Mouse (Mus musculus) thymus, adult 18-20 months (tissue): ENCODE data around the gene Gm17067.
"Not testable (repeated sequence)": the region's sequence is repeated elsewhere in the genome, so short reads cannot be mapped to it uniquely, and the experiment has no call there.

ENCODE experiments used
- DNase-seq, 2 experiments: peaks; one replicate each; pipeline ENCODE4 v3.0.0; 2022; ENCODE audit warnings: mixed read lengths in 2 of 2

Gene Gm17067

GRCm38 (mm10) chr7:42726917-42727316 lies at the start of gene Gm17067:
Gm17067 (minus strand) TSS chr7:42727017.
- not testable (repeated sequence) for DNase-seq

- DNase-seq = no peak
Measured at GRCm38 (mm10) chr7:42749836-42750235, 23.0 kb upstream of the Gm17067 start.

GRCm38 (mm10) chr7:42738536-42739210 lies 11.9 kb upstream of the Gm17067 start:
- no peak for DNase-seq

GRCm38 (mm10) chr7:42693251-42693650 lies 33.6 kb downstream of the Gm17067 start:
- not testable (repeated sequence) for DNase-seq

- peak; percentile 46 to 58 for DNase-seq
Measured at GRCm38 (mm10) chr7:42692362-42693158, 34.3 kb downstream of the Gm17067 start, which contains the start of gene Zfp975. Zfp975 (minus strand) TSS chr7:42692742.

GRCm38 (mm10) chr7:42680081-42680480 lies 46.7 kb downstream of the Gm17067 start:
- DNase-seq = not testable (repeated sequence)

- DNase-seq = not testable (repeated sequence)
Measured at GRCm38 (mm10) chr7:42679646-42680045, 47.2 kb downstream of the Gm17067 start.

- DNase-seq = not testable (repeated sequence)
Measured at GRCm38 (mm10) chr7:42660140-42660539, 66.7 kb downstream of the Gm17067 start.
